Mouse (Mus musculus) layer of hippocampus, adult 9-10 months (tissue): Measurements from ENCODE around the gene Zfp354b.

ENCODE experiments used
- DNase-seq: peaks from one replicate; pipeline ENCODE4 v3.0.0; 2022; ENCODE audit warnings: low spot score

The Zfp354b gene

DNA sequence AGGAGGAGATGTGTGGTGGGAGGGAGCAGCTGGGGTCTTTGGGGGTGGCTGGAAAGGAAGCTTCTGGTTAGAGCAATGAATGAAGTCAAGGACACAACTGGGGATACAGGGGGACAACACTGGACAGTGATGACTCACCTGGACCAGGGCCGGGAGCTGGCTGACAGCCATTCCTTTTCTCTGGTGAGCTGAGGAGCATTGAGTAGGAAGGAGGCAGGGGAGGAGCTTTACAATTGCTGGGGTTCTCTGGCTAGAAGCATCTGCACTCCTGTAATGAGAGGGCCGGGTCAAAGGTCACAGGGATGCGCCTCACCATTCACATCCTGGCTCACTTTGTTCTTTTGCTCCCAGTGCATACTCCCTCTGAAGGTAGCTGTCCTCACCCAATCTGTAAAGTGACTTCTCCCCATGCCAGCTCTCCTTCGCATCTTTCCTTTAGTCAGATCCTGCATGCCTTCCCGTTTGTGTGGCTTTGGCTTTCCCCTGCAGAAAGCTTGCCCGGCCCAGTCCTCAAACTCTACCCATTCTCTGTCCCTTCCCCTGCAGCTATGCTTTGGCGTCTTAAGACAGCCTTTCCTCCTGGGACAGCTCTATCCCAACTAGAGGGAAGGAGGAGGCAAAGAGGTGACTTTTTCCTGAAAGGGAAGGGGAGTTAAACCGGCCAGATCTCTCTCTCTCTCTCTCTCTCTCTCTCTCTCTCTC lies 45.1 kb downstream of the Zfp354b start:
- DNase-seq: no peak

DNA sequence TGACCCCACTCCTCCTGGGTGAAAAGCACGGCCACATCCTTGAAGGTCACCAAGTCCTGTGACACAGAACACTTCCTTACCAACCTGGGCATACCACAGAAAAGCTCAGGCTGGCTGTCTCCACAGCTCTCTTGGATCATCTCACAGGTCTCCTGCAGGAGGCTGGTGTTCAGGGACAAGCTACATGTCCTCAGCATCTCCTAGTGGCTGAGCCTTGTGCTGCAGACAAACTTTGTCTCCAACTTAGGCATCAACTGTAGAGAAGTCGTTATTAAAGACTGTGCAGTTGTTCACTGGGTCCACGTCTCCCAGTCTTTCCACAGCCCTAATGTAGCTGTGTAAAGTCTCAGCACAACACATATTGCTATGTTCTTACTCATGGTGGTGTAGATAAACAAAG lies 47.7 kb downstream of the Zfp354b start:
- DNase-seq: no peak

DNA sequence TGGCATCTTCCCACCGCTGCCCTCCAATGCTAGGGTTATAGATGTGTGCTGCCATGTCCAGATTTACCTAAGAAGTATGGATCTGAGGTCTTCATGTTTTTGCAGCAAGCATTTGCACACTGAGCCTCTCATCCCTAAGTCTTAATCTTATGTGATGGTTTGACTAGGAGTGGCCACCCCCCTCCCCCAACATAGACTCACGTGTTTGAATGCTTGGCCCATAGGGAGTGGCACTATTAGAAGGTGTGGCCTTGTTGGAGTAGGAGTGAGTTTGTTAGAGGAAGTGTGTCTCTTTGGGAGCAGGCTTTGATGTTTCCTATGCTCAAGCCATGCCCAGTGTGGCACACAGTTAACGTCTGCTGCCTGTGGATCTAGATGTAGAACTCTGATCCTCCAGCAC lies 52.8 kb downstream of the Zfp354b start:
- no peak for DNase-seq
